Mouse (Mus musculus) embryo, embryonic 10.5 days (tissue): ENCODE measurements at regions not wholly inside any gene's neighbourhood (a gene's known extent, or its start where the extent isn't known, plus 50 kb on each side); places are given as distances from the start of the nearest gene placed in this dataset.

Experiments used
- DNase-seq: peaks from one replicate; pipeline ENCODE4 v3.0.0-alpha.2; 2015; ENCODE audit warnings: low spot score

DNA sequence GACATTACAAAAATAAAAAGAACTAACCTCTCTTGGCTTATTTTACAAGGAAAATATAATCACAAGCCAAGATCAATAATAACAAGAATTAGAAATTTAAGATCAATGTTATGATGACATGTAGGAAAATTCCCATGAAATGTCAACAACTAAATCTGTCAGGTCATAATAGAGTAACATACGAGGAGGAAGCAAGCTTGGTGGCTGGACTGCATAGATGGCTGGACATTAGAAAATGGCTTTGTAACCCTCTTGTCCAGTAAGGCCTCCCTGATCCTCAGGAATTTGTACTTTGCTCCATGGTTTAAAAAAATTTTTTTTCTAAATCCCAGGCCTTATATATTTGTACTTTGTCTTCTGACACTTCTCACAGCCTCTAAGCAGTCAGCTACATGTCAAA lies 132.7 kb upstream of the Aoah start:
- no peak for DNase-seq

- DNase-seq: peak; percentile 3
Measured at GRCm38 (mm10) chr13:20678754-20679153, 115.2 kb upstream of the Aoah start.

DNA sequence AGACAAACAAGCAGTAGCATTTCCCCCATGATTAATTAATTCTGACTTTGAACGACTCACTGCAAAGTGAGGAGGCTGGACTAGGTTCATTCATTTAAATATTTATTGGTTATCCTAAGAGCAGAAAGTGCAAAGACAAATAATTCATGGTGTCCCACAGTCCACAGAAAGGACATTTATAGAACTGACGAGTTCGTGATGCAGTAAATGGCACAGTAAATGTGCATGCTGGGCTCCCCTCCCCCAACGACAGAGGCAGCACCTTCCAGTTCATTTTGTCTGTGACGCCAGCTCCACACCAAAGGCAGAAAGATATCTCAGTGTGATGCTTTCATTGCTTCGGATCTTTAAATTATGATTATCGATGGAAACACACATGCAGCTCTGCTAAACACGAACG lies 107.0 kb upstream of the Aoah start:
- no peak for DNase-seq

GRCm38 (mm10) chr13:20687453-20687852 lies 106.5 kb upstream of the Aoah start:
- no peak for DNase-seq

DNA sequence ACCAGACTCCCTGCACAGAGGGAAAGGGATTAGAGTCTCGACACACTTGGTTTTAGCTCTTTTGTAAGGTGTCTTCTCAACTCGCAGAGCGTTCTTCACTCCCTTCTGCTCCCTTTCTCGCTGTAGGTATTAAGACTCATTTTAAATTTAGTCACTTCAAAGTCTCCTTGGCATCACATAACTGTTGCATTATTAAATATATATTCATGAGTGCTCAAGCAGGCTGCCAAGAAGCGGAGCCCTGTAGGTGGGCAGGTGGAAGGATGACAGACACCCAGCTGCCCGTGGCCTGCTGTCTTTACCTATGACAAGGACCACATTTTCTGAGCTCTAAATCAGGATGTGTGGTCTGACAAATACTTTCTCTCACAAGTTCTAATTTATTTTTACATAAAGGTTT lies 82.4 kb upstream of the Aoah start:
- DNase-seq: no peak

DNA sequence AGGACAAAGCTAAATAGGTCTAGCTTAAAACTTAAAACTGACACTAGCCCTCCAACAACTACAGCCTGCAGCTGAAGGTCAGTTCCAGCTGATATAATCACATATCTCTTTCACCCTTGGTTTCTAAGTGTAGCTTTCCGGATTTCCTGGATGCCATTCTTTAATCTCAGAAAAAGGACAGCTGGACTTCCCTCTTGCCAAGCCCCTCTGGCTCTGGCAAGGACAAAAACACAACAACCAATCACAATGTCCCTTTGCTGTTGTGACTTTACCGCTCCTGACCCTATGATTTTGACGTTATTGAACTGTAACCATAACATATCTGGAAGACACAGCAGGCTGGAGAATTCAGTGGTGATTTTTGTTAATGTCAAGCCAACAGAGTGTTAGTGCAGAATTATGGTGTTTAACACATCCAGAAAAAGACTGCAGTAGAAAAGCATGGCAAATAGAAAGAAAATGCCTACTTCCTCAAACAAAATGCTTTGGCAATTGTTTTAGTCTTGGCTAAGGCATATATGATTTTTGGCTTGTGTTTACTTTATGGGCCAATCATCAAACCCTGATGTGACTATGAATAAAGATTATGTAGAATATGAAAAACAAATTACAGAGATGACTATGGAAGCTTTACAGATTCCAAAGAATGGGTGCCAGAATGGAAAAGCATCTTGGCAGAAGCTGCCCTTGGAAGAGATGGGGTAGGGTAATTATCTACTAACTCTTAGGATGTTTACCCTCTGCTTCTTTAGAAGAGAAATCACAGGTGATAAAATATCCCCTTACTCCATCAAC lies 70.4 kb upstream of the Aoah start:
- DNase-seq: no peak

- no peak for DNase-seq
Measured at GRCm38 (mm10) chr13:20724419-20724818, 69.5 kb upstream of the Aoah start.

GRCm38 (mm10) chr13:20725556-20725955 lies 68.4 kb upstream of the Aoah start:
- DNase-seq: no peak

DNA sequence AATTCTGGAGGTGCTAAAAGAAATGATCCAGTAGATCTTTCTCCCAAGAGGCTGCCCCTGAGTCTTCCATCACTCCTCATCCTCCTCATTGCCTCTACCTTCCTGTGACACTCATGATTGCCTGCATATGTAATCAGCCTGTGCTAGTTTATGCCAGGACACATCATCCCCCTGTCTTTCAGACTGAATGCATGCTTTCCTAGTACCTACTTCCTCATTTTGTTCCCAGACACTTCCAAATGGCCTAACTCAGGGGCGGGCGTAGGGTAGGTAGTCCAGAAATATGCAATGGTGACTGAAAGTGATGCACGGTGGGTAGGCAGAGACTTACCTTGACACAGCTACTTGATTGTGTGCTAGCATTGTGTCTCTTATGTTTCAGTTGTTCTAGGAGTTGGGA lies 65.8 kb upstream of the Aoah start:
- DNase-seq: no peak

DNA sequence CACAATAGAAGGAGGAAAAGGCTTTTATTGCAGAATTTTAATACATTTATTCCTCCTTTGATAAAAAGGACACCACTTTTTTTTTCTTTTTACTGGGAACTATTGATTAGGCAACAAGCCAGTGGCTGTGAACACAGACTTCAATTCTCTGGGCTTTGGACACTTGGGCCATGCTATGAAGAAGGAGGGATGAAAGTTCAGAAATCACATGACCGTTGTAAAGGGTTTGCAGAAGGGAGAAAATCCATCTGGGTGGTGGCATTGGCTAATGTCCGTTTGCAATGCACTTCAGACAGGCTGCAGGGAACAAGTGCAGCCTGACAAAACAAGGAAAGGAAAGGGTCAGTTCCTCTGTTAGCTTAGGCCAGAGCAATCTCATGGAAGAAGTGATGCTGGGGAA lies 60.9 kb upstream of the Aoah start:
- DNase-seq: no peak

GRCm38 (mm10) chr13:20734283-20734682 lies 59.6 kb upstream of the Aoah start:
- no peak for DNase-seq

DNA sequence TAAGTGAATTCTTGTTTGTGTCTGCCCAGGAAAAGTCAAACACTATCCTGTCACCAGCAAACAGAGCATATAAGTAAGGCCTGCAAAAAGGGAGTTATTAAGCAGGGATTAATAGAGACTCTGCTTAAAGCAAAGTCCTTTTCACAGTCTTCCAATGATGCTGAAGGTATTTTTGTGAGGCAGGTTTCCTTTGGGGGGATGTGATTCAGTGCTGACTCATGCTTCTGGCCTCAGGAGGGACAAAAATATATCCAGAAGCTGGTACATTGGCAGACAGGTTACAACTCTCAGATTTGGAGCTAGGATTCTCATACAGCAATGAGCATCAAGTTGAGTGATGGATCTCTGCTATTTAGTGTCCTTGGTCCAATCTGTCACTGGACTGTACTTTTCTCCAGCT lies 57.3 kb upstream of the Aoah start:
- DNase-seq: no peak
